Mouse (Mus musculus): Measurements from ENCODE around the gene Cx3cr1. TPM values are rescaled to one million over a fixed set of nuclear protein-coding genes. Genes with fewer than 3 reads are reported as not detected.
A peak's percentile ranks its signal among the peaks of the same experiment; 100 is the strongest.

The Cx3cr1 gene
- polyA plus RNA-seq, 1 experiment, result not detected

DNA sequence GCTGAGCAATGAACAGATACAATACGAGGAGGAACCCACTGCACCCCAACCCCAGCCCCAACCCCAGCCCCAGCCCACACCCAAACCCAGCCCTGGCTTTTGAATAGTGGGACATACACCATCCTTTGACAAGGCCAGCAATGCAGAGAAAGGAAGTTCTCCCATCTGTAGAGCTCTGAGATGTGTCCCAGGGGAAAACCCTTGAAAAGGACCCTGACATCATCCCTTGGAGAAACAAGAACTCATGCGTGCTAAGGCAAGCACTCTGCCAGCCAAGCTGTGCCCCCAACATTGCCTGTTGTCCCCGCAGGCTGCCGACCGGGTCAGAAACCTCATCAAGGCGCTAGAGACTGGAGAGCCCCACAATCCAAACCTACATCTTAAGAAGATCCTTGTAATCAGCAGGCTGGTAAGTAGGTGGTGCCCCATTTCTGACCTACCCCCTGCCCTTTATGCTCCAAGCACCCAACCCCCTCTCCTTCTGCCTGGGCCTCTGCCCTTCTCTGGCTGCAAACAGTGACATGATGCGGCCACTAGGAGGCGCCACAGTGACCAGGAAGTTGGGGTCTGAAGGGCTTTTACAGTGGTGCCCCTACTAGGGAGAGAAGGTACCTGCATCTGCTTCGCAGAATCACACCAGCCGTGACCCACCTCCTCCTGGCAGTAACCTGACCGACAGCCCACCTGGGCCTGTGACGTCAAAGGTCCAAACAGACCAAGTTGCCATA, 124.3 kb downstream of the Cx3cr1 start:
- no peak overlapping the region for H3K9ac ChIP-seq (ENCODE audit: low read depth, poor library complexity, severe bottlenecking)
- H3K27ac ChIP-seq (ENCODE audit: insufficient read depth, low read length), result no peak overlapping the region

DNA sequence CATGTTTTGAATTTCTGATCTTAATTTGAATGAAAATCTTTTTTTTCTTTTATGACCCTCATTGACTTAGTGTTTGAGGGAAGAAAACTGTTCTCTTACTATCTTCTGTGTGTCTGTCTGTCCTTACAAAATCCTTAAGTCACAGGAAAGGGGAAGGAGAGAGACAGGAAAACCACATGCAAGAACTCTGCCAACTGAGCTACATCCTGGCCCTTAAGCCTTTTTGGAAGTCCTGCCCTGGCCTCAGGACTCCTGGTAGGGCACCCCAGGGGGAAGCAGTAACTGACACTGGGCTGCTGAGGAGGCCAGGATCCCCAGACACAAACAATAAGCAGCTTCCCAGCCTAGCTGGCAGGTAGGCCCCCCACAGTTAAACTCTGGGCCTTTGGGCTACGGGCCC, 126.4 kb downstream of the Cx3cr1 start:
- TF ChIP-seq EP300 (IDR thresholded peaks at IDR 0.05; ENCODE audit: insufficient read depth, low read depth, low read length), result no peak
- TF ChIP-seq CTCF (IDR thresholded peaks at IDR 0.05; ENCODE audit: low read depth, low read length), result no peak
- no peak for TF ChIP-seq POLR2A (IDR thresholded peaks at IDR 0.05; ENCODE audit: insufficient read depth, low read length)

More for the DNA sequence above, 124.3 kb downstream of the Cx3cr1 start:
- H3K4me3 ChIP-seq (ENCODE audit: low read depth, low read length), result no peak overlapping the region
- no peaks in the 10 kb centered on the region for H3K27me3 ChIP-seq (ENCODE audit: control insufficient read depth, insufficient read depth, low read length, poor library complexity, severe bottlenecking)
- H3K4me1 ChIP-seq (ENCODE audit: control insufficient read depth, insufficient read depth, low read length), result no peaks in the 10 kb centered on the region
- H3K9me3 ChIP-seq (replicated peaks; ENCODE audit: control insufficient read depth, insufficient read depth, low read length, poor library complexity, severe bottlenecking), result no peaks in the 10 kb centered on the region
- H3K36me3 ChIP-seq (ENCODE audit: control insufficient read depth, insufficient read depth, low read length, poor library complexity, severe bottlenecking), result no peaks in the 10 kb centered on the region
- TF ChIP-seq CTCF (IDR thresholded peaks at IDR 0.05; ENCODE audit: low read depth, low read length) (peak; percentile 78), POLR2A (IDR thresholded peaks at IDR 0.05; ENCODE audit: insufficient read depth, low read length) (no peak)

DNA sequence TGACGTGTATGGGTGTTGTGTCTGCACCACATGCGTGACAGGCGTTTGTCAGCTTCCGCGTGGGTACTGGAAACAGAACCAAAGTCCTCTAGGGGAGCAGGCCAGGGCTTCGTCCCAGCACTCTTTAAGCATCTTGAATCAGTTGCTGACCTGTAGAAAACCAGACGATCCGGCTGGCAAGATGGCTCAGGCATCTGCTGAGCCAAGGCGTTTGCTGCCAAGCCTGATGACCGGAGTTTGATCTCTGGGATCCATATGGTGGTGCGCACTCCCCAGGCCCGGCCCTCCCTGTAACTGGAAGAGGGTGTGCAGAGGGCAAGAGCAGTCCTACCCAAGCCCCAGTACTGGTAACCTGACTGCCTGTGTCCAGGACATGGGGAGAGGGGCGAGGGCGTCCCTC, 127.8 kb downstream of the Cx3cr1 start:
- Histone ChIP-seq H3K9me3 (replicated peaks; ENCODE audit: control insufficient read depth, insufficient read depth, low read length, poor library complexity, severe bottlenecking) (no peaks in the 10 kb centered on the region), H3K27ac (ENCODE audit: insufficient read depth, low read length) (no peak overlapping the region), H3K36me3 (ENCODE audit: control insufficient read depth, insufficient read depth, low read length, poor library complexity, severe bottlenecking) (no peaks in the 10 kb centered on the region), H3K4me3 (ENCODE audit: low read depth, low read length) (no peak overlapping the region), H3K9ac (ENCODE audit: low read depth, poor library complexity, severe bottlenecking) (no peak overlapping the region), H3K27me3 (ENCODE audit: control insufficient read depth, insufficient read depth, low read length, poor library complexity, severe bottlenecking) (no peaks in the 10 kb centered on the region), H3K4me1 (ENCODE audit: control insufficient read depth, insufficient read depth, low read length) (no peaks in the 10 kb centered on the region)
- TF ChIP-seq CTCF (IDR thresholded peaks at IDR 0.05; ENCODE audit: low read depth, low read length), result no peak
- TF ChIP-seq EP300 (IDR thresholded peaks at IDR 0.05; ENCODE audit: insufficient read depth, low read depth, low read length), result no peak
- TF ChIP-seq POLR2A (IDR thresholded peaks at IDR 0.05; ENCODE audit: insufficient read depth, low read length), result no peak

More for the DNA sequence above, 126.4 kb downstream of the Cx3cr1 start:
- peak overlapping the region; percentile 19; the same call in 1 of the 2 replicates for H3K27ac ChIP-seq (ENCODE audit: insufficient read depth, low read length)
- H3K9me3 ChIP-seq (replicated peaks; ENCODE audit: control insufficient read depth, insufficient read depth, low read length, poor library complexity, severe bottlenecking), result no peaks in the 10 kb centered on the region
- H3K27me3 ChIP-seq (ENCODE audit: control insufficient read depth, insufficient read depth, low read length, poor library complexity, severe bottlenecking), result no peaks in the 10 kb centered on the region
- H3K9ac ChIP-seq (ENCODE audit: low read depth, poor library complexity, severe bottlenecking), result no peak overlapping the region
- H3K4me3 ChIP-seq (ENCODE audit: low read depth, low read length), result no peak overlapping the region
- no peaks in the 10 kb centered on the region for H3K36me3 ChIP-seq (ENCODE audit: control insufficient read depth, insufficient read depth, low read length, poor library complexity, severe bottlenecking)
- no peaks in the 10 kb centered on the region for H3K4me1 ChIP-seq (ENCODE audit: control insufficient read depth, insufficient read depth, low read length)

DNA sequence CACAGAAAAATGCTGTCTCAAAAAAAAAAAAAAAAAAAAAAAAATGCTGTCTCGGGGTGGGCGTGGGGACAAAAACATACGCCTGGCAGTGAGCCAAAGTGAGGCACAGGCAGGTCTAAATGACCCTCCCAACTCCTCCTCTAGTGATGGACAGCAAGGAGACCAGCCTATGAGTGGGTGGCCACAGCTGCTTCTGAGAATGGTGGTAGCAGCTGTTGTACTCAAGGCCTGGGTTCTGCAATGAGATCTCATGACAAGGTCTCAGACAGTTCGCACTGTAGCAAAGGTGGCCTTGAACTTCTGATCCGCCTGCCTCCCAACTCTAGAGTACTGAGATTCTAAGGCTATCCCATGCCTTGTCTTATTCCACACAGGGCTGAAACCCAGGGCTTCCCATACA, 128.3 kb downstream of the Cx3cr1 start:
- Histone ChIP-seq H3K9ac (ENCODE audit: low read depth, poor library complexity, severe bottlenecking) (no peak overlapping the region), H3K27me3 (ENCODE audit: control insufficient read depth, insufficient read depth, low read length, poor library complexity, severe bottlenecking) (no peaks in the 10 kb centered on the region), H3K27ac (ENCODE audit: insufficient read depth, low read length) (no peak overlapping the region), H3K36me3 (ENCODE audit: control insufficient read depth, insufficient read depth, low read length, poor library complexity, severe bottlenecking) (no peaks in the 10 kb centered on the region), H3K4me3 (ENCODE audit: low read depth, low read length) (no peak overlapping the region), H3K9me3 (replicated peaks; ENCODE audit: control insufficient read depth, insufficient read depth, low read length, poor library complexity, severe bottlenecking) (no peaks in the 10 kb centered on the region), H3K4me1 (ENCODE audit: control insufficient read depth, insufficient read depth, low read length) (no peaks in the 10 kb centered on the region)
- TF ChIP-seq POLR2A (IDR thresholded peaks at IDR 0.05; ENCODE audit: insufficient read depth, low read length), result no peak
- TF ChIP-seq CTCF (IDR thresholded peaks at IDR 0.05; ENCODE audit: low read depth, low read length), result no peak
- no peak for TF ChIP-seq EP300 (IDR thresholded peaks at IDR 0.05; ENCODE audit: insufficient read depth, low read depth, low read length)

DNA sequence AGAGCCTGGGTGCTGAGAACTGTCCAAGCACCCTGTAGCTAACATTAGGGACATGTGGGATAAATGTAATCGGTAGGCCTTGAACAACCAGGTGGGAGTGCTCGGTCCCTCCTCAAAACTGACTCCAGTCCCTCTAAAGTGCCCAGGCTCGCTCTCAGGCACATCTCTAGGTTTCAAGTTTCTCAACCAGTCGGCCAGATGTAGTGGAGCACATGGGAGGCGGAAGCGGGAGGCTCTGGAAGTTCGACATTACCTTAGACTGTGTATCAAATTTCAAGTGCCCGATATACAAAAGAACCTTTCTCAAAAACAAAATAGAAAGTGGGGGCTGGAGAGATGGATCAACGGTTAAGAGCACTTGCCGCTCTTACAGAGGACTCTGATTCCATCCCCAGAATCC, 130.0 kb downstream of the Cx3cr1 start:
- H3K27ac ChIP-seq (ENCODE audit: insufficient read depth, low read length), result no peak overlapping the region

DNA sequence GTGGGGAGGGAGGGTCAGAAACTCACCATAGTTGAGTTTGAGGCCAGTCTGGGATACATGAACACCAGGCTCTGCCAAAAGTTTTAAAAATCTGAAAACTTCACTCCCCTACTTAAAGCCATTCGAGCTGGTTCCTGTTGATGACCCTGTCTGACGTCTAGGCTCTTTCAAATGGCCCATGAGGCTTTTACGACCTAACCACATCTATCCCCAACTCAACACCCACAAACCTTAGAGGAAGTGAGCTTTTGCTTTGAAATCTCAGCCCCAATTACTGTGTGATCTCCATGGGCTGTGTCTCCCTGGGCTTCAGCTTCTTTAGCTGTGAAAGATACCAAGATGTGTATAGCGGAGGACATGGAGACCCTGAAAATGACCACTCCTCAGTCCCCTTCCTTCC, 131.2 kb downstream of the Cx3cr1 start:
- Histone ChIP-seq H3K4me1 (ENCODE audit: control insufficient read depth, insufficient read depth, low read length) (no peaks in the 10 kb centered on the region), H3K9ac (ENCODE audit: low read depth, poor library complexity, severe bottlenecking) (no peak overlapping the region), H3K27me3 (ENCODE audit: control insufficient read depth, insufficient read depth, low read length, poor library complexity, severe bottlenecking) (no peaks in the 10 kb centered on the region), H3K4me3 (ENCODE audit: low read depth, low read length) (no peak overlapping the region), H3K27ac (ENCODE audit: insufficient read depth, low read length) (no peak overlapping the region), H3K36me3 (ENCODE audit: control insufficient read depth, insufficient read depth, low read length, poor library complexity, severe bottlenecking) (no peaks in the 10 kb centered on the region), H3K9me3 (replicated peaks; ENCODE audit: control insufficient read depth, insufficient read depth, low read length, poor library complexity, severe bottlenecking) (no peaks in the 10 kb centered on the region)
- TF ChIP-seq EP300 (IDR thresholded peaks at IDR 0.05; ENCODE audit: insufficient read depth, low read depth, low read length), result no peak
- TF ChIP-seq CTCF (IDR thresholded peaks at IDR 0.05; ENCODE audit: low read depth, low read length), result no peak
- no peak for TF ChIP-seq POLR2A (IDR thresholded peaks at IDR 0.05; ENCODE audit: insufficient read depth, low read length)

More for the DNA sequence above, 130.0 kb downstream of the Cx3cr1 start:
- Histone ChIP-seq H3K27me3 (ENCODE audit: control insufficient read depth, insufficient read depth, low read length, poor library complexity, severe bottlenecking) (no peaks in the 10 kb centered on the region), H3K9me3 (replicated peaks; ENCODE audit: control insufficient read depth, insufficient read depth, low read length, poor library complexity, severe bottlenecking) (no peaks in the 10 kb centered on the region), H3K4me1 (ENCODE audit: control insufficient read depth, insufficient read depth, low read length) (no peaks in the 10 kb centered on the region), H3K4me3 (ENCODE audit: low read depth, low read length) (no peak overlapping the region), H3K9ac (ENCODE audit: low read depth, poor library complexity, severe bottlenecking) (no peak overlapping the region), H3K36me3 (ENCODE audit: control insufficient read depth, insufficient read depth, low read length, poor library complexity, severe bottlenecking) (no peaks in the 10 kb centered on the region)
- TF ChIP-seq POLR2A (IDR thresholded peaks at IDR 0.05; ENCODE audit: insufficient read depth, low read length), result no peak
